Mouse (Mus musculus) induced T-regulatory cell, adult 2 months (primary cell): ENCODE data around the gene Map3k11.
A peak's percentile ranks its signal among the peaks of the same experiment; 100 is the strongest.

Source experiments
- DNase-seq: peaks from one replicate; pipeline ENCODE4 v3.0.0-alpha.2; 2012; ENCODE audit warnings: low read depth

The Map3k11 gene

GRCm38 (mm10) chr19:5710581-5710980 lies 22.0 kb downstream of the Map3k11 start:
- no peak for DNase-seq

GRCm38 (mm10) chr19:5711218-5711617 lies 22.7 kb downstream of the Map3k11 start:
- DNase-seq = peak; percentile 84

- DNase-seq = no peak
Measured at GRCm38 (mm10) chr19:5711907-5712460, 23.4 kb downstream of the Map3k11 start.

- no peak for DNase-seq
Measured at GRCm38 (mm10) chr19:5713255-5713654, 24.7 kb downstream of the Map3k11 start.

GRCm38 (mm10) chr19:5713730-5714129 lies 25.2 kb downstream of the Map3k11 start:
- DNase-seq = no peak

- DNase-seq = no peak
Measured at GRCm38 (mm10) chr19:5715793-5716688, 27.5 kb downstream of the Map3k11 start.

GRCm38 (mm10) chr19:5716955-5717354 lies 28.4 kb downstream of the Map3k11 start:
- DNase-seq = no peak

GRCm38 (mm10) chr19:5721233-5721632 lies 32.7 kb downstream of the Map3k11 start:
- no peak for DNase-seq

GRCm38 (mm10) chr19:5722848-5723425 lies 34.4 kb downstream of the Map3k11 start:
- DNase-seq = no peak

- no peak for DNase-seq
Measured at GRCm38 (mm10) chr19:5723934-5724548, 35.5 kb downstream of the Map3k11 start.

GRCm38 (mm10) chr19:5724549-5724941 lies 36.0 kb downstream of the Map3k11 start:
- peak; percentile 81 for DNase-seq

GRCm38 (mm10) chr19:5725029-5725707 lies 36.6 kb downstream of the Map3k11 start:
- DNase-seq = peak; percentile 44

GRCm38 (mm10) chr19:5725767-5726515 lies 37.4 kb downstream of the Map3k11 start, which contains the start of gene Ehbp1l1:
Gene Ehbp1l1, minus strand, starts transcription at chr19:5726317.
- peak; percentile 90 for DNase-seq

GRCm38 (mm10) chr19:5726961-5727578 lies 38.5 kb downstream of the Map3k11 start:
- DNase-seq = peak; percentile 96

GRCm38 (mm10) chr19:5727701-5728100 lies 39.2 kb downstream of the Map3k11 start:
- peak; percentile 92 for DNase-seq

- DNase-seq = peak; percentile 61
Measured at GRCm38 (mm10) chr19:5728631-5729443, 40.3 kb downstream of the Map3k11 start.

- peak; percentile 93 for DNase-seq
Measured at GRCm38 (mm10) chr19:5729444-5729815, 40.9 kb downstream of the Map3k11 start, which contains the start of gene Fam89b. Gene Fam89b, minus strand, starts transcription at chr19:5729653.

- DNase-seq = peak; percentile 57
Measured at GRCm38 (mm10) chr19:5730314-5731186, 42.0 kb downstream of the Map3k11 start.
